Mouse (Mus musculus): Measurements from ENCODE around the gene Agt. TPM values are rescaled to one million over a fixed set of nuclear protein-coding genes. Genes with fewer than 3 reads are reported as not detected.
A peak's percentile ranks its signal among the peaks of the same experiment; 100 is the strongest.

Agt gene
- polyA plus RNA-seq (2012; rRNA removed) = 16.6 and 17.2 TPM in 2 replicates

GRCm38 (mm10) chr8:124569593-124569992 is at the start of gene Agt:
Agt (minus strand) TSS chr8:124569706.
- H3K4me3 ChIP-seq (ENCODE audit: insufficient read depth, low read length) = no peak within 1 kb of the TSS
- H3K27ac ChIP-seq (ENCODE audit: insufficient read depth, low read length) = peak within 1 kb of the TSS; percentile 49
- no peak for TF ChIP-seq CTCF (IDR thresholded peaks at IDR 0.05; ENCODE audit: extremely low read depth, insufficient read depth, low read length)
- no peak for TF ChIP-seq POLR2A (IDR thresholded peaks at IDR 0.05; ENCODE audit: extremely low read depth, insufficient read depth, low read length)
- peaks cover 13% of the 10 kb centered on the region for H3K4me1 ChIP-seq (ENCODE audit: control insufficient read depth, insufficient read depth, low read length)

- Histone ChIP-seq H3K4me3 (ENCODE audit: insufficient read depth, low read length) (no peak overlapping the region), H3K27ac (ENCODE audit: insufficient read depth, low read length) (no peak overlapping the region), H3K4me1 (ENCODE audit: control insufficient read depth, insufficient read depth, low read length) (peaks cover 2% of the 10 kb centered on the region; the same call in 1 of the 2 replicates)
- no peak for TF ChIP-seq POLR2A (IDR thresholded peaks at IDR 0.05; ENCODE audit: extremely low read depth, insufficient read depth, low read length)
- no peak for TF ChIP-seq CTCF (IDR thresholded peaks at IDR 0.05; ENCODE audit: extremely low read depth, insufficient read depth, low read length)
These were observed 48.7 kb upstream of the Agt start for GRCm38 (mm10) chr8:124618252-124618651.

DNA sequence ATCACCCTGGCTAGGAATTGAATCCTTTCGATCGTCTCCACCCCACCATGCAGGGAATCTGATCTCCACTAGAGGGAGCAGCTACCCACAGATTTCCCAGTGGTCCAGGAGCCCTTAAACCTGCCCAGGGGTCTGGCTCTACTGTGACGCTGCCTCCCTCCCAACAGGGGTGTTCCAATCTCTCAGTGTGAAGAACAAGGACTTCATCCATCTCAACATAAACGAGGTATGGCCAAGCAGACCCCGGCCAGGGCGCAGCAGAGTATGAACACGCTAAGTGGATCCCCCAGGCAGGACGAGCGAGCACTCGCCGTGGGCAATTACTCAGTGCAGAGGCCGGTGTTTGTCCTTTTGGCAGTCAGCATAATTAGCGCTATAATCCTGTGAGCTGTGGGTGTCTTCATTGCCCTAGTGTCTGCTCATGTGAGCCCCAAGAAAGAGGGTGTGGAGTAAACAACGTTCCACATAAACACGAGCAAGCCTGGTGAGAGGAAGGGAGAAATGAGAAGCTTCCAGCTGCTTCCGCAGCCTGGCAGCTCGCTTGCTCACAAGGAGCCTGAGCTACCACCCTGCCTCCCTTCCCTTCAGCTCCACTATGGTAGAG is 47.9 kb upstream of the Agt start:
- H3K4me1 ChIP-seq (ENCODE audit: control insufficient read depth, insufficient read depth, low read length) = peaks cover 2% of the 10 kb centered on the region; the same call in 1 of the 2 replicates
- H3K4me3 ChIP-seq (ENCODE audit: insufficient read depth, low read length) = peak overlapping the region; percentile 36
- no peak overlapping the region for H3K27ac ChIP-seq (ENCODE audit: insufficient read depth, low read length)
- TF ChIP-seq CTCF (IDR thresholded peaks at IDR 0.05; ENCODE audit: extremely low read depth, insufficient read depth, low read length) = peak; percentile 91
- TF ChIP-seq POLR2A (IDR thresholded peaks at IDR 0.05; ENCODE audit: extremely low read depth, insufficient read depth, low read length) = peak; percentile 30; the same call in 1 of the 2 replicates

GRCm38 (mm10) chr8:124614325-124614724 is 44.8 kb upstream of the Agt start:
- TF ChIP-seq CTCF (IDR thresholded peaks at IDR 0.05; ENCODE audit: extremely low read depth, insufficient read depth, low read length) = no peak
- TF ChIP-seq POLR2A (IDR thresholded peaks at IDR 0.05; ENCODE audit: extremely low read depth, insufficient read depth, low read length) = no peak
- H3K27ac ChIP-seq (ENCODE audit: insufficient read depth, low read length) = no peak overlapping the region
- H3K4me3 ChIP-seq (ENCODE audit: insufficient read depth, low read length) = no peak overlapping the region
- peaks cover 2% of the 10 kb centered on the region; the same call in 1 of the 2 replicates for H3K4me1 ChIP-seq (ENCODE audit: control insufficient read depth, insufficient read depth, low read length)

DNA sequence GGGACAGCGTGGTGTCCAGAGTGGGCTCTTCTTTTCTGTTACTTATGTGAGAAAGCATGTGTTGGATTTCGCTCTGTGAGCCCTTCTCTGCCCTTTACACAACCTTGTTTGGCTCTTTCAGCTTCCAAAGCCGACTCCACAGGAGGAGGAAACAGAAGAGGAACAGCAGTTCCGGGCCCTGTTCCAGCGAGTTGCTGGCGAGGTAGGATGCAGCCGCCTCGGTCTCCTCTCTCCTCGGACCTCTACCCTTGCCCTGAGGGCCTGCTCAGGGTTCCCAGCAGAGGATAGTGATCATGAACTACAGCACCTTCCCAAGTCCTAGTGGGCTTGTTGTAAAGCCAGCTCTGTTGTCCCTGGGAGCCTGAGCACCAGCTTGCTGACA is 39.5 kb upstream of the Agt start:
- no peaks in the 10 kb centered on the region for H3K4me1 ChIP-seq (ENCODE audit: control insufficient read depth, insufficient read depth, low read length)
- no peak for TF ChIP-seq CTCF (IDR thresholded peaks at IDR 0.05; ENCODE audit: extremely low read depth, insufficient read depth, low read length)
- no peak for TF ChIP-seq POLR2A (IDR thresholded peaks at IDR 0.05; ENCODE audit: extremely low read depth, insufficient read depth, low read length)
- no peak overlapping the region for H3K27ac ChIP-seq (ENCODE audit: insufficient read depth, low read length)
- H3K4me3 ChIP-seq (ENCODE audit: insufficient read depth, low read length) = no peak overlapping the region

GRCm38 (mm10) chr8:124608239-124608971 is 38.9 kb upstream of the Agt start:
- Histone ChIP-seq H3K4me1 (ENCODE audit: control insufficient read depth, insufficient read depth, low read length) (no peaks in the 10 kb centered on the region), H3K4me3 (ENCODE audit: insufficient read depth, low read length) (no peak overlapping the region), H3K27ac (ENCODE audit: insufficient read depth, low read length) (no peak overlapping the region)
- TF ChIP-seq POLR2A (IDR thresholded peaks at IDR 0.05; ENCODE audit: extremely low read depth, insufficient read depth, low read length) (no peak), CTCF (IDR thresholded peaks at IDR 0.05; ENCODE audit: extremely low read depth, insufficient read depth, low read length) (peak; percentile 70)

- H3K4me3 ChIP-seq (ENCODE audit: insufficient read depth, low read length) = no peak overlapping the region
- no peaks in the 10 kb centered on the region for H3K4me1 ChIP-seq (ENCODE audit: control insufficient read depth, insufficient read depth, low read length)
- no peak for TF ChIP-seq POLR2A (IDR thresholded peaks at IDR 0.05; ENCODE audit: extremely low read depth, insufficient read depth, low read length)
- peak; percentile 22; the same call in 1 of the 2 replicates for TF ChIP-seq CTCF (IDR thresholded peaks at IDR 0.05; ENCODE audit: extremely low read depth, insufficient read depth, low read length)
- no peak overlapping the region for H3K27ac ChIP-seq (ENCODE audit: insufficient read depth, low read length)
These were observed 34.6 kb upstream of the Agt start for GRCm38 (mm10) chr8:124604066-124604465.

- Histone ChIP-seq H3K4me1 (ENCODE audit: control insufficient read depth, insufficient read depth, low read length) (peaks cover 5% of the 10 kb centered on the region; the same call in 1 of the 2 replicates), H3K27ac (ENCODE audit: insufficient read depth, low read length) (no peak overlapping the region), H3K4me3 (ENCODE audit: insufficient read depth, low read length) (no peak overlapping the region)
- TF ChIP-seq CTCF (IDR thresholded peaks at IDR 0.05; ENCODE audit: extremely low read depth, insufficient read depth, low read length) (no peak), POLR2A (IDR thresholded peaks at IDR 0.05; ENCODE audit: extremely low read depth, insufficient read depth, low read length) (no peak)
These were observed 19.9 kb upstream of the Agt start for GRCm38 (mm10) chr8:124589393-124589792.

DNA sequence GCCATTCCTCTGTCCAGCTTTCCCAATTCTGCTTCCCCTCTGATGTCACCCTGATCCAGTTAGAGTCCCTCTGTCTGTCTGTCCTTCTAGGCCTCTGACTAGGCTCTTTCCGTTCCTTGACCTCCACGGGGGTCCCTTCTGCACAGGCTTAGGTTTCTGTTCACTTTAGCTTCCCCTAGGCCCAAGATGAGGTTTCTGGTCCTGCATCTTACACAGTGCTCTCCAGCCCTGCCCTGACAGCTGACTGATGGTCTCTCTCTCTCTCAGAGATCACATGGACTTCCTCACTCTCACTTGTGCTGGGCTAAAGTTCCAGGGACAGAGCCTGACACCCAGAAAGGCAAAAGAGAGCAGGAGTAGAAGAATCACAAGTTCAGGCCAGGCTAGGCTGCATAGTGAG is 17.1 kb upstream of the Agt start:
- Histone ChIP-seq H3K4me1 (ENCODE audit: control insufficient read depth, insufficient read depth, low read length) (peaks cover 5% of the 10 kb centered on the region; the same call in 1 of the 2 replicates), H3K4me3 (ENCODE audit: insufficient read depth, low read length) (no peak overlapping the region), H3K27ac (ENCODE audit: insufficient read depth, low read length) (no peak overlapping the region)
- TF ChIP-seq POLR2A (IDR thresholded peaks at IDR 0.05; ENCODE audit: extremely low read depth, insufficient read depth, low read length) (no peak), CTCF (IDR thresholded peaks at IDR 0.05; ENCODE audit: extremely low read depth, insufficient read depth, low read length) (no peak)

All from cortical plate, adult 2 months (tissue).